Mouse (Mus musculus): ENCODE measurements around the gene Gm35315. TPM values are rescaled to one million over a fixed set of nuclear protein-coding genes. Genes with fewer than 3 reads are reported as not detected.
"Not testable (repeated sequence)": the region's sequence is repeated elsewhere in the genome, so short reads cannot be mapped to it uniquely, and the experiment has no call there.

Gene Gm35315
- polyA plus RNA-seq (2012; rRNA removed), result 0.08 and 0.18 TPM in 2 replicates

DNA sequence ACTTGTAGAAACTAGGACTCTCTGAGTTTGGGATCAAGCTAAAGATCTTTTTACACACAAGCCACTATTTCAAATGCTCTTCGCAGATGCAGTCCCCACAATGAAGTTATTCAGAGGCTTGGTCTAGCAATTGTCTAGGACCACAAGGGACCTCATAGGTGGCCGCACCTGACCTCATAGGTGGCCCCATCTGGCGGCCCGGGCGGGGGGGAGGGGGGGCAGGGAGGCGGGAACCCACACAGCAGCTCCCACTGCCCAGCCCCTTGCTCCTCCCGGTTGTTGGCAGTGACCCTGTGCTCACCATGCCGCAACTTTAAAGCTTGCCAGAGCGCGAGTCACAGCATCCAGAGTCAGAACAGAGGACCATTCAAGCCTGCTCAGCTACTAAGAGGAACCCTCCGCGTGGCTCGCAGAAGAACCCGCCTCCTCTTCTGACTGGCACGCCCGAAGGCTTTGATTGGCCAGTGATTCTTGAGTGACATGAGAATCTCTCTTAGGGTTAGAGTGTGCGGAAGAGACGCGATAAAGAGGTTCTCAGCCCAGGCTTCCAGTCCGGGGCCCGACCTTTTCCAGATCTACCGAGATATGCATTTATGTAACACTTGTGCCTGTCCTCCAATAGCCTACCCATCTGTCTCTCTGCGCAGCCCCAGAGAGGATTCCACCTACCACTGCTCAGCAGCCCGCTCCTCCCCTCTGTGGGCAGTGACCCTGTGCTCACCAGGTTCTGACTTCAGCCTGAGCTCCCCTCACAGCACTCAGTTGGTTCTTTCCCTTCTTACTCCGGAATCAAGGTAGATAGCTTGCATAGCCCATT is at the start of gene Gm35315:
TSS of gene Gm35315 (minus strand) at position 391 of the 817 bp plus-strand sequence.
- no peak for DNase-seq (ENCODE audit: low read depth)

- no peak for DNase-seq (ENCODE audit: low read depth)
Observed at GRCm38 (mm10) chr5:110143007-110143406, 48.8 kb upstream of the Gm35315 start.

GRCm38 (mm10) chr5:110142309-110142708 is 48.1 kb upstream of the Gm35315 start:
- DNase-seq (ENCODE audit: low read depth), result no peak

GRCm38 (mm10) chr5:110140424-110140823 is 46.2 kb upstream of the Gm35315 start:
- DNase-seq (ENCODE audit: low read depth), result no peak

DNA sequence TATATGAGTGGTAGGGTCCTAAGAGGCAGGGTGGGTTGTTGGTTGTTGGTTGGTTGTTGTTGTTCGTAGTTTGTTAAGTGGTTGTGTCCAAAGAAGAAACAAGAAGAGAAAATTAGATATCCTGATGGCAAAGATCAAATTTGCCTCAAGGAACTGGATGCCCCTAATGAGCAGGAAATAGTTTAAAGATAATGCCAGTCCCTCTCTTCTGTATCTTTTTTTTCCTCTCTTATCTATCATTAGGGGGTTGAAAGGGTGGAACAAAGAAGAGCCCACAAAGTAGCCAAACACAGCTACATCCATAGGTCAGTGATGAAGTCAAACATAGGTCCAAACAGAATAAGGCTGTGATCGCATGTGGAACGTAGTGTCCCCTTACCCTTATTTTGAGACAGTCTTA is 45.1 kb upstream of the Gm35315 start:
- DNase-seq (ENCODE audit: low read depth), result no peak

GRCm38 (mm10) chr5:110137816-110138215 is 43.6 kb upstream of the Gm35315 start:
- no peak for DNase-seq (ENCODE audit: low read depth)

DNA sequence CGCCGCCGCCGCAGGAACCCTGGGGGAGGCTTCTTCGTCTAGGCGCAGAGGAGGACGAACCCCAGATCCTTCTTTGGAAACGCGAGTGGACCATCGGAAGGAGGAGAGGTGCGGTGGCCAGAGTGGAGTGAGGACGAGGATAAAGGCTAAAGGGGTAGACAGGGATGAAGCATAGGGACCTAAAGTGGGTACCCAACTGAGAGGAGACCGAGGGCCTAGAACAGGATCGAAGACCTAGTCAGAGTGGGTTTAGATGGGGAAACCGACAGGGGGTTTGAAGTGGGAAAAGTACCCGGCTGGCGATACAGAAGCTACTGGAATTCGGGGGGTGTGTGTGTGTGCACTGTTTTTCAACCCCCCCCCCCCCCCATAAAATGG is 41.9 kb upstream of the Gm35315 start:
- DNase-seq (ENCODE audit: low read depth), result no peak

DNA sequence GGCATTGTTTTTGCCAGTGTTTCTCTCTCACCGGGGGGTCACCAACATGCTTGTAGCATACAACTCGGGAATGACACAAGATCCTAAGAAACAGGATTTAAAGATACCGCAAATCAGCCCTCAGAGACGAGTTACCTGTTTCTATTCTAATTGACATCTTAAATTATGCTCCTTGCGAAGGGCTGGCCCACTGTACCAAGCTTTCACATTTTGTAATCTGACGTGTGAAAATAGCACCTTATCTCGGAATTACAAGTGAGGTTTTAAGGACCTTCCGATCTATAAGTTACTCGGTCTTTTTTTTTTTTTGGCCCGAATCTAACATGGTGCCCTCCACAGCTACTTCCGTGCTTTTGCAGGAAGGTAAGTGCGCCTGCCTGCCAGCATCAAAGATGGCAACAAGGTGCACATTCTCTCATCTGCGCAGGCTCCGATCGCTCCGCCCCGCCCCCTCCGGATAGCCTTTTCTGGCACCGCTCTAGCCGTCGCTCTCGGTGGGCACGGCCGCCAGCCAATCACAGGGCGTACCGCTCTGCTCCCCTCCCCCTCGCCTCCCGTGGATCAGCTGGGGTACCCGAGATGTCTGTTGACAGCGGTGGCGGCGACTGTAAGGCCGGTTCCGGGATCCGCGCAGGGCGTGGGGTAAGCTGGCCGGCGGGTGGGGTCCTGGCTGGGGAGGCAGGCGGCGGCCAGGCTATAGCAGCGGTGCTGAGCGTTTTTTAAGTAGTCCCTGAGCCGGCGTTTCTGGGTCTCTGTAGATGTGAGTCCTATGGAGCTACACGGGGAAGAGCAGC is 41.3 kb upstream of the Gm35315 start, which contains the start of gene Chfr:
TSS of gene Chfr (plus strand) at position 550 of the 794 bp plus-strand sequence.
- peak; percentile 78 for DNase-seq (ENCODE audit: low read depth)

- not testable (repeated sequence) for DNase-seq (ENCODE audit: low read depth)
Observed at GRCm38 (mm10) chr5:110122380-110122779, 28.2 kb upstream of the Gm35315 start.

GRCm38 (mm10) chr5:110109991-110110441 is 15.8 kb upstream of the Gm35315 start, which contains the start of gene Zfp605:
TSS of gene Zfp605 (plus strand) at chr5:110110092.
- no peak for DNase-seq (ENCODE audit: low read depth)

GRCm38 (mm10) chr5:110108305-110108628 is 14.0 kb upstream of the Gm35315 start:
- DNase-seq (ENCODE audit: low read depth), result no peak

- no peak for DNase-seq (ENCODE audit: low read depth)
Observed at GRCm38 (mm10) chr5:110107581-110108304, 13.5 kb upstream of the Gm35315 start, which contains the start of gene Gtpbp6. TSS of gene Gtpbp6 (minus strand) at chr5:110108197.

GRCm38 (mm10) chr5:110106901-110107564 is 12.8 kb upstream of the Gm35315 start:
- DNase-seq (ENCODE audit: low read depth), result no peak

DNA sequence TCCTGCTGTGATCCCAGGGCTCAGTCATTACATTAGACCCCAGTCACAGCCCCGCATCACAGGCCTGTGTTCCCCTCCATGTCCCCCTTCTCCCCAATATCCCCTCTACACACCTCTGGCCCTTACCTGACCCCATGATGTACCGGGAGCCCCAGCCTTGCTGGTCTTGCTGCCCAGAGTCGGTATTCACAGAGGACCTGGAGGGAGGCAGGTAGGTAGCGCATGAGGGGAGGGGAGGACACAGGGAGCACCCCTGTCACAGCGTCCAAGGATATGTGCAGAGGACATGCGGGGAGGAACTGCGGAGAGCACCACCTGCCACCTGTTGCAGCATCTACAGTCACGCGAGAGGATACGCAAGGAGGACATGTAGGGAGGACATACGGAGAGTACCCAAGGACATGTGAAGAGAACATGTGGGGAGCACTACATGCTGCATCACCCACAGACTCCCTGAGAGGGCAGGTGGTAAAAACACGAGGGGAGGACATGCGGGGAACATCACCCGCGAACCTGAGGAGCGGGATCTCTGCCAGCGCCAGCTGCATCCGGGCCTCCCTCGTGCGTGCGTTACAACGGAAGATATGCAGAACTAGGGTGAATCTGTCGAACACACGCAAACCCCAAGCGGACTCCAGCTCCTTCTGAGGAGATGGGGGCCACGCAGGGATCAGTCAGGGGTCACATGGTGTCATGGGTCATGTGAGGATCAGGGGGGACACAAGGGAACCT is 12.1 kb upstream of the Gm35315 start:
- no peak for DNase-seq (ENCODE audit: low read depth)

DNA sequence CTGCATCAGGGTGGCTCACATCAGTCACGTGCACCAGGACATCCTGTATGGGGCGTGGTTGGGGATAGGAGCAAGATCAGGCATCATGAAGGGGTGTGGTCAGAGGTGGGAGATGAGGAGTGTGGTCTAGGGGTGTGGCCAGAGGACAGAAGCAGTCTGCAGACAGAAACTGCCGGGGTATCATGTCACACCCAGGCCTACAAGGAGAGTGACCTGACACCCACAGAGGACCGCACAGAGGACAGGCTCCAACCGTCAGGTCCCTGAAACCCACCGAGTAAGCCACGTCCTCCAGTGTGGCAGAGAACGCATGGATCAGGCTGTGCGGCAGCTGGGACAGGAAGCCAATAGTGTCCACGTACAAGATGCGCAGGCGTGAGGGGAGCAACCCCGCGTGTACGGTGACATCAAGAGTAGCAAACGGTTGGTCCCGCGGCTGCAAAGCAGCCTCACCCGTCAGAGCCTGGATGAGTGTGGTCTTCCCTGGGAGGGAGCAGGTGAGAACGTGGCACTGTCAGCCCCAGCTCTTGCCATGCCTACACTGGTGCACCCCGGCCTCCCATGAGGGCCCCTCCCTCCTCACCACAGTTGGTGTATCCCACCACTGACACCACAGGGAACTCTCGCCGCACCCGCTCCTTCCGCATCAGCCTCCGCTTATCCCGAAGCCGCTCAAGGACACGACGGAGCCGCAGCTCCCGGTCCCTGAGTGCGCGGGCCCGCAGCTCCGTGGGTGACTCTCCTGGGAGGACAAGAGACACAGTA is 10.6 kb upstream of the Gm35315 start:
- no peak for DNase-seq (ENCODE audit: low read depth)

DNA sequence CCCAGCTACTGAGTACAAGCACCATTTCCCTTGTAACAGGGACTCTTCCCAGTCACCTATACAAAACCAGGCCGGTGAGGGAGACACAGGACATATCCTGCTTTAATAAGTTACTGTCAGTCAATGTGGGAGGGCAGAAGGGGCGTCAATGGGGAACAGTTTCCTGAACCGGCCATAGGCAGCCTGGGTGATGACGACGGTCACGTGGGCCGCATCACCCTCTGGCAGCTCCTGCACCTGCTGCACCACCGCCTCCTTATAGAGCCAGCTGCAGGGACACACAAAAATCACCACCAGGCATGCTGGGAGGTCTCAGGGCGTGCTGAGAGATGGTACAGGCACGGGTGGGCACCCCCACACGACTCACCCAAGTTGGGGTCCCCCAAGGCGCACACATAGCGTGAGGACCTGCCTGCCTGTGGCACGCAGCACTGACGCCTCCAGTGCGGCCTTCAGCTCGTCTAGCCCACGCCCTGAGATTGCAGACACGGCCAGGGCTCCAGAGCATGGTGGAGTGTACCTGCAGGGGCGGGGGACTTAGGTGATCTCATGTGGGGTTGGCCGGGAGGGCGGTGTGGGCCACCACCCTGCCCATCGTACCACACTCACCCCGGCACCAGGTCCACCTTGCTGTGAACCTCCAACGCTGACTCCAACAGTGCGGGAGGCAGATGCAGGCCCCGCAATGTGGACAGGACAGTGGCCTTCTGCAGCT is 9.8 kb upstream of the Gm35315 start:
- DNase-seq (ENCODE audit: low read depth), result no peak

DNA sequence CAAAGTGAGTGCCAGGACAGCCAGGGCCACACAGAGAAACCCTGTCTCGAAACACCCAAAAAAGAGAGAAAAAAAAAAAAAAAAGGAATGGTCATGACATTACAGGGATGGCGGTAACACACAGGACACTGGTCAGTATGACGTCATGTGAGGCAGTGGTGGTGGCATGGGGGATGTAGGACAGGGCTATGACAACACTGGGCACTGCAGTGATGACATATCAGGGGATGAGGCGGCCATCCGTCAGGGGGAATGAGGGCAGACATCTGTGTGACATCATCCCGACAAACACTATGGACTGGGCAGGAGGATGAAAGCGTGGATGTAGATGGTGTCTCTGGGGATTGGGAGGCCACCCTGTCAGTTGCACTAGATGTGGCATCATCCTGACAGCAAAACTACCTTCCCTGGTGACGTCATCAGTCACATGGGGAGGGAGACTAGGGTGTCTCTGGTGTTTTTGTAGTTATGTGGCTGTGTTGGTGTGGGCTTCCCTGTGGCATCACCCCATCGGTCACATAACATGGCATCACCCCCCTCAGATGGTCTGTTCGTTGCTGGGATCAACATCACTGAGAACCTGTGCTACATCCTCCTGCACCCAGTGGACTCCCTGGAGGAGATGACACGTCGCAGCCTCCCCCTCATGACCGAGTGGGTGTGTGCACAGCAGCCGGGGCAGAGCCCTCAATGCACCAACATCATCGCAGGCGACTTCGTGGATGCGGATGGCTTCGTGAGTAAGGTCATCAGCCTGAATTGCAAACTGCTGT is 8.8 kb upstream of the Gm35315 start:
- DNase-seq (ENCODE audit: low read depth), result no peak

DNA sequence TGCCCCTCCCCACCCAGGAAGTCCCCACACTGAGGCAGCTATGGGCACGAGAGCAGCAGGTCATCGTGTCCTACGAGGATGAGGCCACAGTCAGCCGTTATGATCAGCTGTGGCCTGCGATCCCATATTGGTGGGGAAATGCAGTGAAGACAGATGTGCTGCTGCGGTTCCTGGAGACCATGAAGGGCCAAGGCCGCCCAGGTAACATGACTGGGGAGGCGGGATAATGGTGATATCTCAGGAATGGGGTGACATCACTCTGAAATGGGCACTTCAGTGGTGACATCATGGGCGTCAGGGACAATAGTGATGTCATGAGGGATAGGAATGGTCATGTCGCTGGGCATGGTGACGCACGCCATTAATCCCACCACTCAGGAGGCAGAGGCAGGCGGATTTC is 8.2 kb upstream of the Gm35315 start:
- DNase-seq (ENCODE audit: low read depth), result no peak

All from gonadal fat pad, adult 2 months (tissue).